Mouse (Mus musculus) lung, embryonic 15.5 days (tissue): ENCODE results near the gene Cmpk1. TPM values are rescaled to one million over a fixed set of nuclear protein-coding genes. Genes with fewer than 3 reads are reported as not detected.
"Not testable (repeated sequence)": the region's sequence is repeated elsewhere in the genome, so short reads cannot be mapped to it uniquely, and the experiment has no call there.

ENCODE experiments used
- ATAC-seq: fragments of 200-750 bp; cut with Nextera tagmentation; 2 replicates; pipeline ENCODE4 v1.8.0; 2017; ENCODE audit warnings: moderate number of reproducible peaks, borderline replicate concordance; ENCODE audit not compliant: low FRiP score, low TSS enrichment; ENCODE audit errors: extremely low read depth
- H3K27ac ChIP-seq: fragments of 300-500 bp; sonication (generic); 2 replicates; pipeline ENCODE4 v1.5.1; 2015; ENCODE audit warnings: moderate library complexity, mild to moderate bottlenecking, inconsistent platforms
- H3K27me3 ChIP-seq: fragments of 300-500 bp; sonication (generic); 2 replicates; pipeline ENCODE4 v1.6.1; 2015; ENCODE audit warnings: inconsistent platforms
- H3K36me3 ChIP-seq: fragments of 300-500 bp; sonication (generic); 2 replicates; pipeline ENCODE4 v1.6.1; 2015; ENCODE audit warnings: inconsistent platforms
- H3K4me1 ChIP-seq: fragments of 300-500 bp; sonication (generic); 2 replicates; pipeline ENCODE4 v1.6.1; 2015; ENCODE audit warnings: inconsistent platforms
- H3K4me2 ChIP-seq: fragments of 300-500 bp; sonication (generic); 2 replicates; pipeline ENCODE4 v1.6.1; 2015; ENCODE audit warnings: inconsistent platforms, mild to moderate bottlenecking, moderate library complexity
- H3K4me3 ChIP-seq: fragments of 300-500 bp; sonication (generic); 2 replicates; pipeline ENCODE4 v1.5.1; 2015; ENCODE audit warnings: mild to moderate bottlenecking, inconsistent platforms
- H3K9ac ChIP-seq: fragments of 300-500 bp; sonication (generic); 2 replicates; pipeline ENCODE4 v1.6.1; 2015; ENCODE audit warnings: inconsistent platforms
- H3K9me3 ChIP-seq: fragments of 300-500 bp; sonication (generic); 2 replicates; pipeline ENCODE4 v1.6.1; 2016; ENCODE audit warnings: inconsistent platforms
- WGBS: fragments of 180-500 bp; shearing (Covaris S2); methylation state at CpG from one replicate; pipeline ENCODE4 v1.1.7; 2015; 5-methylcytosine and 5-hydroxymethylcytosine counted together
- polyA plus RNA-seq: library from polyadenylated mRNA; unstranded; fragments of >200 nt; fragmentation: Nextera tagmentation; extraction: Ambion mirVana; gene quantifications from 2 replicates; pipeline ENCODE4 v1.2.1, GENCODE M21; 2015

The Cmpk1 gene
- polyA plus RNA-seq, 1 experiment from 2014 or later, result 113 TPM

DNA sequence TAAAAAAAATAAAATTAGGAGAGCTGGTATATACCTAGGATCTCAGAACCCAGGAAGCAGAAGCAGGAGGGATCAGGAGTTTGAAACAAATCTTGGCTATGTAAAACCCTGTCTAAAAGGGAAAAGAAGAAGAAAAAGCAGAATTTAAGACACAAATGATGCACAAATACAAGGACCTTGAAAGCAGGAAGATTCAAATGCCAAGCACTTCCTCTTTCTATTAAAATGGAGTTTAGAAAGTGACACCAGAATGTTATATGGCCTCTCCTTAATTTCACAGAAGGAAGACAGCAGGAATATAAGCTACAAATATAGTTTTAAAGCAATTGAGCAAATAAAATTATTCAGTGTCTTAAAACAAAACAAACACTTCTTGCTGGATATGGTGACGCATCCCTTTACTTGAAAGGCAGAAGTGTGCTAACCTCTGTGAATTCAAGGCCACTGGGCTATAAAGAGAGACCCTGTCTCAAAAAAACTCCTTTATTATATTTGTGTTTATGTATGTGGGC, 13.8 kb downstream of the Cmpk1 start:
- H3K9me3 ChIP-seq, result no peaks in the 10 kb centered on the region
- no peak overlapping the region for H3K4me3 ChIP-seq
- WGBS, result 90% methylated on average over 1 of the region's 1 CpGs
- no peak overlapping the region for H3K4me2 ChIP-seq
- ATAC-seq, result no peak
- no peak overlapping the region for H3K9ac ChIP-seq
- peaks cover 9% of the 10 kb centered on the region for H3K36me3 ChIP-seq
- H3K4me1 ChIP-seq, result 0 out of 2 replicates have a peak, but pooled peaks cover 4% of the 10 kb centered on the region
- H3K27me3 ChIP-seq, result no peaks in the 10 kb centered on the region
- no peak overlapping the region for H3K27ac ChIP-seq

DNA sequence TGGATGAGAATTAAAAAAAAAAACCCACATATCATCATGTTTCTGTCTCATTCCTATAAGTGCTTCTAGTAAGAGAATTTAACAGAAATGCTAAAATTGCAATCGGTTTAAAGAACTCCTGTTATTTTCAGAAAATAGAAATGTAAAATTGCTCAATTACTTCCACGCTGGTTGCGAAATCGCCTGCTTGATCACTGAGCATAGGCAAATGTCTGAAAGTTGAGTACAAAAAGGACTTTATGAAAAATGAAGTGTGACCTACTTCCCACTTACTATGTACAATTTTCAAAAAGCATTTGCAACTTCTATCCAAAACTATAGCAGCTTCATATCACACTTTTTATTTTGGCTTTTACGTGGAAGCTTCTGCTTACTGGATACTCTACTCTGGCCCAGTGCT, 16.3 kb downstream of the Cmpk1 start:
- H3K4me3 ChIP-seq, result no peak overlapping the region
- H3K36me3 ChIP-seq, result peaks cover 27% of the 10 kb centered on the region
- no peaks in the 10 kb centered on the region for H3K9me3 ChIP-seq
- 0 out of 2 replicates have a peak, but pooled peaks cover 4% of the 10 kb centered on the region for H3K4me1 ChIP-seq
- H3K4me2 ChIP-seq, result no peak overlapping the region
- H3K27ac ChIP-seq, result no peak overlapping the region
- no peaks in the 10 kb centered on the region for H3K27me3 ChIP-seq
- 66% methylated on average over 5 of the region's 5 CpGs for WGBS
- H3K9ac ChIP-seq, result no peak overlapping the region
- no peak for ATAC-seq

DNA sequence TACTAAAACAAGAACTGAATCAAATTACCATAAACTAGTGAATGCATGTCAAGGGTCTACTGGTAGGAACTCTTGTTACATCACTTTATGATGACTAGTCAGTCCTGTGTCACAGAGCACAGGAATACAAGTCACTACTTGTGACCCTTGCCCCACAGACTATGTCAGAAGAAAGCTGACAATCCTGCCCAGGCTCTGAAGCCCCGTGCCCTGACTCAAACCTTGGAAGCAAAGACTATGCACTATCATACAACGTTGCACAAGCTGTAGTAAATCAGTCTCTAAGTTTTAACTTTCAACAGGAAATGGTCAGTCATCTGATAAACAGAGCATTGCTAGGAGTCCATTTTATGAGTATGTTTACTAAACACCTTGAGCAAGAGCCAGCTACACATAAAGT, 26.2 kb downstream of the Cmpk1 start:
- H3K4me2 ChIP-seq, H3K4me1 ChIP-seq, H3K27me3 ChIP-seq, ATAC-seq, H3K9ac ChIP-seq, H3K27ac ChIP-seq, H3K9me3 ChIP-seq, H3K4me3 ChIP-seq: not testable (repeated sequence)
- H3K36me3 ChIP-seq, result peaks cover 25% of the 10 kb centered on the region
- WGBS, result 49% methylated on average over 2 of the region's 2 CpGs

DNA sequence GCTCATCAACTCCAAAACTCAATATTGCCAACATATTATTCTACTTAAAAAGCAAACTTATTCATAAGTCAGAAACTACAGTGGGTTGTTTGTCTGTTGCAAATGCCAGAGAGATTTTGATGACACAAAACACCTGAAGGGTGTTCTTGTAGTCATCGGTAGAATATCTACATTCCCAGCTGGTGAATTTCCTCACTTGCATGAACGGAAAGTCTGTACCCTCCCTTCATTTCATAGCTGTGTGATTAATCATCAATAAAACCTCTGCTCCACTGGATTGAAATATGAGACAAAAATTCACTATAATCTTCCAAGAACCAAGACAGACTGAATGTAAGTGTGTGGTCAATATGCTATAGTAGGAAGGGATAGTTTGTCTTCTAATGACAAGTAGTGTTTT, 27.5 kb downstream of the Cmpk1 start:
- 75% methylated on average over 2 of the region's 2 CpGs for WGBS
- Histone ChIP-seq H3K4me1 (no peaks in the 10 kb centered on the region), H3K4me2 (no peak overlapping the region), H3K9me3 (no peaks in the 10 kb centered on the region), H3K36me3 (peaks cover 14% of the 10 kb centered on the region), H3K9ac (no peak overlapping the region), H3K4me3 (no peak overlapping the region), H3K27ac (no peak overlapping the region), H3K27me3 (no peaks in the 10 kb centered on the region)
- no peak for ATAC-seq

DNA sequence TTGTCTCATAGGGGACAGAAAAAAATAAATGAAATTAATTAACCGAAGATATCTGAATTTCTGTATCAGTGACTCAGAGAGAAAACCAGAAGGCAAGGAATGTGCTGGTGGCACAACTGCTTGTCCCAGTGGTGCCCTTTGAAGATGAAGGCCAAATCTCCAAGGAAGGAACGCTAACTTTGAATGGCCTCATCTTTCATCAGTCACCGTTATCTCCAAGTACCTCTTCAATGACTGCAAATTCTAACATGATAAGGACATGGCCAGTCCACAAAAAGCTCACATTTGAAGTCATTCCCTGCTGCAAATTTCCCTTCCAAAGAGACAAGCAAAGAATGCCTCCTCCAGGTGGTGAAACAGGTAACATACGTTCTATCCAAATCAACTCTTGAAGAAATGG, 28.3 kb downstream of the Cmpk1 start:
- 68% methylated on average over 4 of the region's 4 CpGs for WGBS
- H3K9me3 ChIP-seq, result no peaks in the 10 kb centered on the region

DNA sequence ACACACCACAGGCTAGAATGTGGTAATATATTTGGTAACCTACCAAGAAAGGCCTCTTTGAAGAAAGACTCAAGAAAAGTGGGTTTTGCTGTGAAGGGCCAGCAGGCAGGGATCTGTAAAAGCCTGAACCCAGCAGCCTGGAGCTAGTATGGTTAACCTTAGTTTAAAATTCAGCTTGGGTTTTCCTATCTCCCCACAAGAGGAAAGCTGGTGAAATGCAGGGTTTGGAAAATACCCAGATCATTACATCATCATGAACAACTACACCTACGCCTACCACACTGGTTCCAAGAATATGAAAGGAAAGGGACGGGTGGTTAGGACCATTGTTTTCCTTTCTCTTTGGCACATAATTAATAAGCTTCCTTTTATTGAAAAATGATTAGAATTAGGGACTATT, 28.8 kb downstream of the Cmpk1 start:
- H3K4me2 ChIP-seq, result no peak overlapping the region
- H3K27ac ChIP-seq, result no peak overlapping the region
- H3K9ac ChIP-seq, result no peak overlapping the region
- H3K4me1 ChIP-seq, result no peaks in the 10 kb centered on the region
- H3K4me3 ChIP-seq, result no peak overlapping the region
- H3K27me3 ChIP-seq, result no peaks in the 10 kb centered on the region
- ATAC-seq, result no peak
- 62% methylated on average over 2 of the region's 2 CpGs for WGBS
- H3K9me3 ChIP-seq, result no peaks in the 10 kb centered on the region
- H3K36me3 ChIP-seq, result peaks cover 14% of the 10 kb centered on the region

More for the DNA sequence above, 28.3 kb downstream of the Cmpk1 start:
- no peak overlapping the region for H3K9ac ChIP-seq
- H3K27me3 ChIP-seq, result no peaks in the 10 kb centered on the region
- no peak overlapping the region for H3K27ac ChIP-seq
- H3K4me2 ChIP-seq, result no peak overlapping the region
- peaks cover 14% of the 10 kb centered on the region for H3K36me3 ChIP-seq
- no peaks in the 10 kb centered on the region for H3K4me1 ChIP-seq
- ATAC-seq, result no peak
- H3K4me3 ChIP-seq, result no peak overlapping the region

DNA sequence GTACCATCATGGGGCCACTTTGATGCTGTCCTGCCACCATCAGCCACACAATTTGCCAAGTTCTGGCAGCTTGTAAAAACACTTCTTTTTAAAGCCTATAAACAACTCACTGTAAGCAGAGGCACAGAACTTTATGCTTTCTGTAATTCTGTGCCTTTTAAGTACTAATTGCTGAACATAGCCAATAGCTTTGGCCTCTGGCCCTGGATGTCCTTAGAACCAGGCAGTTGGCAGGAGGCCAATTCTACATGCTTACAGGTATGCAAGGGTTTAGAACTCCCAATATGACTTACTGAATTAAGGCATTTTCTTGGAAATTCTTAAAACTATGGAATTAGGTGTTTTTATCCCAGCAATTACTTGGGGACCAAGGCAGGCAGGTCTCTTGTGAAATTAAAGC, 29.6 kb downstream of the Cmpk1 start:
- H3K9ac ChIP-seq, result no peak overlapping the region
- no peak overlapping the region for H3K4me3 ChIP-seq
- H3K4me2 ChIP-seq, result no peak overlapping the region
- no peaks in the 10 kb centered on the region for H3K4me1 ChIP-seq
- H3K27ac ChIP-seq, result no peak overlapping the region
- H3K9me3 ChIP-seq, result no peaks in the 10 kb centered on the region
- no peaks in the 10 kb centered on the region for H3K27me3 ChIP-seq
- peaks cover 6% of the 10 kb centered on the region for H3K36me3 ChIP-seq
- no peak for ATAC-seq

DNA sequence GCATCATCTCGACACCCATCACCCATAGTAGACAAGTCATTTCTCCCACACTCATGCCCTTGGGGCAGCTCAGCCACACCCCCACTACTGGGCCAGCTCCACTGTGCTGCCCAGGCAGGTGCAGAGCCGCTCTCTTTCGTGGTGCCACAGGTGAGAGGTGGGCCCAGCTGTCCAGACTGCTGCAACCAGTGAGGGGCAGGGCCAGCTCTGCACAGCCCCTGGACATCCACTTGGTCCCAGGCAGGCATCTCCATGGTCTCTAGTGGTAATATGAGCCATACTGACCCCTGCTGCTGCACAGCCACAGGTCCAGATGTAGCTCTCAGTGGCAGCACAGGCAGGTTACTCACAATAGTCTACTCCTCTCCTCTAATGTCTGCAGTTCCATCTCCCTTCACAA, 33.9 kb downstream of the Cmpk1 start:
- 66% methylated on average over 3 of the region's 3 CpGs for WGBS
- Histone ChIP-seq H3K9ac (no peak overlapping the region), H3K36me3 (no peaks in the 10 kb centered on the region), H3K4me2 (no peak overlapping the region), H3K4me3 (no peak overlapping the region), H3K27ac (no peak overlapping the region), H3K4me1 (no peaks in the 10 kb centered on the region), H3K27me3 (no peaks in the 10 kb centered on the region), H3K9me3 (no peaks in the 10 kb centered on the region)
- ATAC-seq, result peak; percentile 55; the same call in 1 of the 2 replicates

DNA sequence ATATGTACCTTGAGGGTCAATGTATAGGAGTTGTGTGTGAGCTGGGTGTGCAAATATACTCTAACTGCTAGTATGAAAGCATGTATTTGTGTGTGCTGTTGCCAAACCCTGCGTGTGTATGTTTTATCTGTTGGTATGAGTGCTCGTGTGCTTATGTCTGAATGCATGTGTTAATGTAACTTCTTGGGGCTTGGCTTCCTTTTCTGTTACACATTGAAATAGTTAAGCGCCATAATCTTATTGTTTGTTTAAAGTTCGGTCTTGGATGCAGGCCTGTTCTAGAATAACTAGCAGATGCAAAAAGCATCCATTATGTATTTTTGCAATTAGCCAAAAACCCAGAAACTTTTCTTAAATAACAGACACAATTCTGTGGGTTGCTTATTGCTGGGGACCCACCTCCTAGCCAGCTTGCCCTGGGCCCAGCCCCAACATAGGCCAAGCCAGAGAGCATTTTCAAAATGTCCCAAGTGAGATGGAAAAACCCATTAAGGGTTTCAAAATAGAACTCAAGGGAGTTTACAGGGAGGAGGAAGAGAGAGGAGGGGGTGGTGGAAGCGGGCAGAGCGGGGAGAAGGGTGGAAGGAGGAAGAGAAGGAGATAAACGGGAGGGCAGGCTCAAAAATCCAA, 39.1 kb downstream of the Cmpk1 start:
- Histone ChIP-seq H3K4me1 (no peaks in the 10 kb centered on the region), H3K36me3 (no peaks in the 10 kb centered on the region), H3K9ac (no peak overlapping the region), H3K4me2 (no peak overlapping the region), H3K4me3 (no peak overlapping the region), H3K27ac (no peak overlapping the region), H3K9me3 (no peaks in the 10 kb centered on the region), H3K27me3 (peaks cover 3% of the 10 kb centered on the region; the same call in 1 of the 2 replicates)
- 44% methylated on average over 7 of the region's 7 CpGs for WGBS
- ATAC-seq, result no peak

DNA sequence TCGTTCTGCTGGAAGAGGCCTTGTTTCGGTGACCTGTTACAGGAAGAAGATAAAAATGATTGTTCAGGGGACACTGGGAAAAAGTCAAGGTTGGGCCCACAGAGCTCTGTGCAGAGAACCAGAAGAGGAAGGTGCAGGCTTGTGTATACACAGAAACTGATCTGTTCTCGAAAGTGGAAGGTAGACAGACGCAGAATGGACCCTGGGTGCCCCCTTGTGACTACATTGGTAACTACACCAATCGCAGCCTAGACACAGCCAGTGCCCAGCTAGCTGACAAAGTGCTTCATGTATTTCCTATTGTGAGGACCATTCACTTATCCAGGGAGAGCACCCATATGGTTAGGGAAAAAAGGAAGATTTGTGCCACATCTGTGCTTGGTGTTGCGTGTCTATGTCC, 39.6 kb downstream of the Cmpk1 start:
- Histone ChIP-seq H3K4me1 (no peaks in the 10 kb centered on the region), H3K4me3 (no peak overlapping the region), H3K4me2 (no peak overlapping the region), H3K9me3 (no peaks in the 10 kb centered on the region), H3K36me3 (no peaks in the 10 kb centered on the region), H3K27ac (no peak overlapping the region), H3K27me3 (peaks cover 3% of the 10 kb centered on the region; the same call in 1 of the 2 replicates), H3K9ac (no peak overlapping the region)
- 16% methylated on average over 6 of the region's 6 CpGs for WGBS
- peak; percentile 77; the same call in 1 of the 2 replicates for ATAC-seq

DNA sequence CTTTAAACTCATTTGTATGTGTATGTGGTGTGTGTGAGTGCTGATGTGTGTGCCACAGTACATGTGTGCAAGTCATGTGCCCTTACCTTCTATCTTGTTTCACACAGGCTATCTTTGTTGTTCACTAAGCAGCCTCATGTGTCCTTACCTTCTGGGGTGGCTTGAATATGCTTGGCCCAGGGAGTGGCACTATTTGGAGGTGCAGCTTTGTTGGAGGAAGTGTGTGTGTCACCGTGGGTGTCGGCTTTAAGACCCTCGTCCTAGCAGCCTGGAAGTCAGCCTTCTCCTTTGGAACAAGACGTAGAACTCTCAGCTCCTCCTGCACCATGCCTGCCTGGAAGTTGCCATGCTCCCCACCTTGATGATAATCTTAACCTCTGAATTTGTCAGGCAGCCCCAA, 40.6 kb downstream of the Cmpk1 start:
- Histone ChIP-seq H3K4me1 (no peaks in the 10 kb centered on the region), H3K27me3 (peaks cover 3% of the 10 kb centered on the region; the same call in 1 of the 2 replicates), H3K4me2 (no peak overlapping the region), H3K4me3 (no peak overlapping the region), H3K9me3 (no peaks in the 10 kb centered on the region), H3K9ac (no peak overlapping the region), H3K36me3 (no peaks in the 10 kb centered on the region), H3K27ac (no peak overlapping the region)
- ATAC-seq, result no peak
- whole genome bisulfite sequencing, result 84% methylated on average over 4 of the region's 4 CpGs

DNA sequence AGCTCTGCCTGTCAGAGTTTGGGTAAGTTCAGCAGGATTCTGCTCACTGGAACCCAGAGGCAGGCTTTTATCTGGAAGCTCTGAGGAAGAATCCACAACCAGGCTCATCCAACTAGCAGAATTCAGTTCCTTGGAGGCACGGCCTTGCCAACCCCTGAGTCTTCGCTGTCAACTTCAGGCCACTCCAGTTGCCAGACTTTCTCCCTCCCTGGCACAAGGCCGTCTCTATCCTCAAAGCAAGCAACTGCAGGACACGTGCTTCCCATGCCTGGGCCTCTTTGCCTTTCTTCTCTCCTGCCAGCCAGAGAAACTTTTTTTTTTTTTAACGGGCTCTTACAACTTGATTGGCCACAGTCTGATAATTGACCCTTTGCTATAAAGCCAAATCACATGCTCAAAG, 42.0 kb downstream of the Cmpk1 start:
- Histone ChIP-seq H3K9ac (no peak overlapping the region), H3K27ac (no peak overlapping the region), H3K4me2 (no peak overlapping the region), H3K36me3 (no peaks in the 10 kb centered on the region), H3K27me3 (peaks cover 3% of the 10 kb centered on the region; the same call in 1 of the 2 replicates), H3K9me3 (no peaks in the 10 kb centered on the region), H3K4me3 (no peak overlapping the region), H3K4me1 (no peaks in the 10 kb centered on the region)
- ATAC-seq, result no peak
- WGBS, result 36% methylated on average over 5 of the region's 5 CpGs
